Mouse (Mus musculus): ENCODE measurements around the gene Eif4a1. TPM values are rescaled to one million over a fixed set of nuclear protein-coding genes. Genes with fewer than 3 reads are reported as not detected.
A peak's percentile ranks its signal among the peaks of the same experiment; 100 is the strongest.

Gene Eif4a1
- polyA plus RNA-seq (2016; fragmentation: Nextera tagmentation; extraction: Ambion mirVana), result 404 and 420 TPM in 2 replicates

DNA sequence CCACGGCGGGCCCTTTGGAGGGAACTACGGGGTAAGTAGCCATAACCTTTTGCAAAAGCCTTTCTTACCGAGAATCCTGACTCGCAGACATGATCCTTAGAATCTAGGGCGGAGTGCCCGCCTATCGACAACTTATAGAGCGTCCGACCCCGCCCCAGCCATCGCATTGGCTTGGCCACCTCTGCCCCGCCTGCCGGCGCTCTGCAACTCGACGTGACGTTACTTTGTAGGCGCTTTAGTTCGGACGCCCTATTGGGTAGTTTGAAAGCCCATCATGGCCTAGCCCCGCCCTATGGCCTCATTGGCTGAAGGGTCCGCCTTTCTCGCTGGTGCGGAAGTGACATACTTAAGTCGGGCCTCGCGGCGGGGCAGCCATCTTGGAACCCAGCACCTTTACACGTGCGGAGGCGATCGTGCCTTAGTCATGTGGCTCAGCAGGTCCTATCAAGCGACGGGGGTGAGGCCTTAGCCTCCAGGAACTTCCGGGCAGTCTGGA, at the start of gene Eif4a1:
Eif4a1 (minus strand) TSS at position 213 of the 496 bp plus-strand sequence.
- H3K27me3 ChIP-seq (replicated peaks), result no peaks in the 10 kb centered on the region
- H3K4me1 ChIP-seq (replicated peaks), result peaks cover 25% of the 10 kb centered on the region
- H3K27ac ChIP-seq (ENCODE audit: poor library complexity, severe bottlenecking), result peak within 1 kb of the TSS; percentile 98
- H3K9ac ChIP-seq, result peak within 1 kb of the TSS; percentile 100
- peak within 1 kb of the TSS; percentile 98 for H3K4me3 ChIP-seq
- H3K4me2 ChIP-seq, result peak within 1 kb of the TSS; percentile 100
- under 1% methylated on average over 36 of the region's 36 CpGs for WGBS
- H3K9me3 ChIP-seq (replicated peaks), result no peaks in the 10 kb centered on the region
- ATAC-seq (ENCODE audit: insufficient number of reproducible peaks, low FRiP score), result peak; percentile 97
- H3K36me3 ChIP-seq, result peaks cover 80% of the 10 kb centered on the region

DNA sequence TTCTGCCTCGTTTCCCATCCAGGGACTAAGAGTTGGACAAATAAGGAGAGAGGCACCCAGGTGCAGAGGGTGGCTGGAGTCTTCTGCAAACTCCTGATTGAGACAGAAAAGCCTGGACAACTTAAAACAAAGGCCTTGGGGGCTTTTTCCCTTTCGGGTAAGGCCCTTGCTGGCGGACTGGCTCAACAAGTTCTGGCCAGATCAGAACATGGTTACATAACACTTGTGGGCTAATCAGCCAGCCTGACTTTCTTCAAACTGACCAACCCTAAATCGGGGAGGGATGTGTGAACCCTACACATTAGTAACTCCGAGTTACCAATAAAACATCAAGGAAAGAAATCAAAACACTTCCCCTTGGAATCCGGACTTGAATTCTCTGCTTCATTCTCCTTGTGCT, 48.6 kb upstream of the Eif4a1 start:
- H3K9me3 ChIP-seq (replicated peaks), result no peaks in the 10 kb centered on the region
- no peak overlapping the region for H3K27ac ChIP-seq (ENCODE audit: poor library complexity, severe bottlenecking)
- no peak overlapping the region for H3K4me2 ChIP-seq
- WGBS, result 83% methylated on average over 6 of the region's 6 CpGs
- H3K27me3 ChIP-seq (replicated peaks), result no peaks in the 10 kb centered on the region
- H3K36me3 ChIP-seq, result no peaks in the 10 kb centered on the region
- H3K4me3 ChIP-seq, result no peak overlapping the region
- H3K9ac ChIP-seq, result no peak overlapping the region
- no peak for ATAC-seq (ENCODE audit: insufficient number of reproducible peaks, low FRiP score)
- H3K4me1 ChIP-seq (replicated peaks), result peaks cover 8% of the 10 kb centered on the region

DNA sequence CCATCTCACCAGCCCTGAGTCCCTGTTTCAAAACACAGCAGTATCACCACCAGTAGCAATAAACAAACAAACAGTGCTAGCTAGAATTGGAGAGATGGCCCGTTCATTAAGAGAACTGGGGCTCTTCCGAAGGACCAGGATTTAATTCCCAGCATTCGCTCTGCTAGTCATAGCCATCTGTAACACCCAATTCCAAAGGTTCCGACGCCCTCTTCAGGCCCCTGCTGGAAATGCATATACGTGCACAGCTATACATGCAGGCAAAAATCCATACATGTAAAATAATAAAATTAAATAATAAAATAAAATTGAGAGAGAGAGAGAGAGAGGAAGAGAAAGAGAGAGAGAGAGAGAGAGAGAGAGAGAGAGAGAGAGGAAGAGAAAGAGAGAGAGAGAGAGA, 47.2 kb upstream of the Eif4a1 start:
- H3K4me1 ChIP-seq (replicated peaks), result peaks cover 14% of the 10 kb centered on the region
- no peak overlapping the region for H3K4me2 ChIP-seq
- H3K27ac ChIP-seq (ENCODE audit: poor library complexity, severe bottlenecking), result no peak overlapping the region
- no peaks in the 10 kb centered on the region for H3K27me3 ChIP-seq (replicated peaks)
- no peak for ATAC-seq (ENCODE audit: insufficient number of reproducible peaks, low FRiP score)
- H3K4me3 ChIP-seq, result no peak overlapping the region
- H3K36me3 ChIP-seq, result no peaks in the 10 kb centered on the region
- H3K9me3 ChIP-seq (replicated peaks), result no peaks in the 10 kb centered on the region; the same call in 1 of the 2 replicates
- no peak overlapping the region for H3K9ac ChIP-seq
- WGBS, result 68% methylated on average over 6 of the region's 6 CpGs

DNA sequence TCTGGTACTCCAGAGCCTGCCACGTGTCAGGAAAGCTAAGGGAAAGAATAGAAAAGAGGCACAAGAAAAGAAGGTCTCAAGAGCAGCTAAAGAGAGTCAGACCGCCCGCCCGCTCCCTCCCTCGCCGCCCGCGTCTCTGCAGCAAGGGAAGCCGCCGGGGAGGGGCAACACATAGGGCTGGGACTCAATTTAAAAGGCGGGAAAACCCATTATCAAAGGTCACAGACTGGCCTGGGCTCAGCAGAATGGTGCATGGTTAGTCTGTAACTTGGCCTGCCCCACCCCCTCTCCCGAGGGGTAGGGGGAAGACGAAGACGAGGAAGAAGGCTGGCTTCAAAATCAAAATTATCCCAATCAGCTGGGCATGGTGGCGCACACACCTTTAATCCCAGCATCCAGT, 46.4 kb upstream of the Eif4a1 start:
- Histone ChIP-seq H3K4me2 (peak overlapping the region; percentile 55), H3K27me3 (replicated peaks) (no peaks in the 10 kb centered on the region), H3K9ac (0 out of 2 replicates have a peak overlapping the region, but pooled peaks have one; percentile 13), H3K4me3 (peak overlapping the region; percentile 14; the same call in 1 of the 2 replicates), H3K27ac (ENCODE audit: poor library complexity, severe bottlenecking) (no peak overlapping the region), H3K4me1 (replicated peaks) (peaks cover 14% of the 10 kb centered on the region), H3K9me3 (replicated peaks) (no peaks in the 10 kb centered on the region; the same call in 1 of the 2 replicates), H3K36me3 (no peaks in the 10 kb centered on the region)
- no peak for ATAC-seq (ENCODE audit: insufficient number of reproducible peaks, low FRiP score)
- 30% methylated on average over 15 of the region's 15 CpGs for WGBS

DNA sequence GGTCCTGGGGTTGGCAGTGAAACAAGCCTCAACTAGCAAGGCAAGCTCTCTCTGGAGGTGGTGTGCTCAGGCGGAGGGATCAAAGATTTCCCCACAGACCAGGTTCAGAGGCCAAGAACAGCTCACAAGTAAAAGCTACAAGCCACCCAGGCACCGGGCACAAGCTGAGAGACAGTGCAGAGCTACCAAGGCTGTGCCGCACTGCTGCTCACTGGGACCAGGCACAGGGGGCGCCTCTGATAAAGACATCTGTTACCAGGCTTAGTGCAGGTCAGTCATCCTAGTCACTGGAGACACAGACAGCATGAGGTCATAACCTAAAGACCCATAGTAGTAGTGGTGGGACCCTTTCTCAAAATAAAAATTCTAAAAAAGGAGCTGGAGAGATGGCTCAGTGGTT, 44.7 kb upstream of the Eif4a1 start:
- H3K27me3 ChIP-seq (replicated peaks), result no peaks in the 10 kb centered on the region
- no peak overlapping the region for H3K27ac ChIP-seq (ENCODE audit: poor library complexity, severe bottlenecking)
- H3K4me3 ChIP-seq, result no peak overlapping the region
- H3K4me2 ChIP-seq, result no peak overlapping the region
- 80% methylated on average over 4 of the region's 4 CpGs for WGBS
- no peak overlapping the region for H3K9ac ChIP-seq
- no peaks in the 10 kb centered on the region for H3K36me3 ChIP-seq
- H3K9me3 ChIP-seq (replicated peaks), result no peaks in the 10 kb centered on the region; the same call in 1 of the 2 replicates
- peaks cover 14% of the 10 kb centered on the region for H3K4me1 ChIP-seq (replicated peaks)
- ATAC-seq (ENCODE audit: insufficient number of reproducible peaks, low FRiP score), result no peak

DNA sequence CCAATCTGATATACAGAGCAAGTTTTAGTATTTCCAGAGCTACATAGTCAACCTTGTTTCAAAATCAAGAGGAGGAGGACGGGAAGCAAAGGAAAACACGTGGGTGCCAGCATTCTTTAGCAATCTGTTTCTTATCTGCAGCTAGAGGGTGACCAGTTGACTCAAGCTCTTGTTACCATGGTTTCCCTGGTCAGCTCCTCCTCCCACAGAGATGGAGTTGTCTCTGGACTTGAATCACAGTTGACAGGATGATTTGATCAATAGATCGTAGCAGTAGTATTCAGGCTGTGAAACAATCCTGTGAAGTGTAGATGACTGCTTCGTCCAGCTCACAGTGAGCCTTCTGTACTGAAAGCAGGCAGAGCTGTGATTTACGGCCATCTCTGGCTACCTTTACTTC, 43.7 kb upstream of the Eif4a1 start:
- no peaks in the 10 kb centered on the region for H3K27me3 ChIP-seq (replicated peaks)
- no peaks in the 10 kb centered on the region for H3K36me3 ChIP-seq
- 0 out of 2 replicates have a peak overlapping the region, but pooled peaks have one; percentile 32 for H3K27ac ChIP-seq (ENCODE audit: poor library complexity, severe bottlenecking)
- no peak overlapping the region for H3K4me3 ChIP-seq
- WGBS, result 20% methylated on average over 5 of the region's 5 CpGs
- H3K9me3 ChIP-seq (replicated peaks), result no peaks in the 10 kb centered on the region; the same call in 1 of the 2 replicates
- H3K4me2 ChIP-seq, result no peak overlapping the region
- H3K9ac ChIP-seq, result no peak overlapping the region; the same call in 1 of the 2 replicates
- H3K4me1 ChIP-seq (replicated peaks), result peaks cover 14% of the 10 kb centered on the region
- ATAC-seq (ENCODE audit: insufficient number of reproducible peaks, low FRiP score), result no peak

DNA sequence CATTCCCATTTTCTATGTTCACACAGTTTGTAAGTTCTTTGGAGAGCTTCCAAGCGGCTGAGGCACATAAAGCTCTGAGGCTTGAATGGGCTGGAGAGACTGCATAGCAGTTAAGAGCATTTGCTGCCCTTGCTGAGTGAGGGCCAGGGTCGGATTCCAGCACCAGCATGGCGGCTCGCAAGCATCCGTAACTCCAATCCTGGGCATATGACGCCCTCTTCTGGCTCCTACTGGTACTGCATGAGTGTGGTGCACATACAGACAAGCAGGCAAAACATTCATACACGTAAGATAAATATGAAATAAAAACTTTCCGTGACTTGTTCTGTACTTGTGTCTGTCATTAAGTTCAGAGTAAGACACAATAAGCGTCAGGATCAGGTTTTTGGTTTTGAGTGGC, 43.3 kb upstream of the Eif4a1 start:
- WGBS, result 53% methylated on average over 9 of the region's 9 CpGs
- Histone ChIP-seq H3K4me1 (replicated peaks) (peaks cover 14% of the 10 kb centered on the region), H3K4me3 (no peak overlapping the region), H3K27ac (ENCODE audit: poor library complexity, severe bottlenecking) (peak overlapping the region; percentile 32; the same call in 1 of the 2 replicates), H3K36me3 (no peaks in the 10 kb centered on the region), H3K4me2 (no peak overlapping the region; the same call in 1 of the 2 replicates), H3K27me3 (replicated peaks) (no peaks in the 10 kb centered on the region), H3K9ac (no peak overlapping the region), H3K9me3 (replicated peaks) (no peaks in the 10 kb centered on the region; the same call in 1 of the 2 replicates)
- no peak for ATAC-seq (ENCODE audit: insufficient number of reproducible peaks, low FRiP score)

DNA sequence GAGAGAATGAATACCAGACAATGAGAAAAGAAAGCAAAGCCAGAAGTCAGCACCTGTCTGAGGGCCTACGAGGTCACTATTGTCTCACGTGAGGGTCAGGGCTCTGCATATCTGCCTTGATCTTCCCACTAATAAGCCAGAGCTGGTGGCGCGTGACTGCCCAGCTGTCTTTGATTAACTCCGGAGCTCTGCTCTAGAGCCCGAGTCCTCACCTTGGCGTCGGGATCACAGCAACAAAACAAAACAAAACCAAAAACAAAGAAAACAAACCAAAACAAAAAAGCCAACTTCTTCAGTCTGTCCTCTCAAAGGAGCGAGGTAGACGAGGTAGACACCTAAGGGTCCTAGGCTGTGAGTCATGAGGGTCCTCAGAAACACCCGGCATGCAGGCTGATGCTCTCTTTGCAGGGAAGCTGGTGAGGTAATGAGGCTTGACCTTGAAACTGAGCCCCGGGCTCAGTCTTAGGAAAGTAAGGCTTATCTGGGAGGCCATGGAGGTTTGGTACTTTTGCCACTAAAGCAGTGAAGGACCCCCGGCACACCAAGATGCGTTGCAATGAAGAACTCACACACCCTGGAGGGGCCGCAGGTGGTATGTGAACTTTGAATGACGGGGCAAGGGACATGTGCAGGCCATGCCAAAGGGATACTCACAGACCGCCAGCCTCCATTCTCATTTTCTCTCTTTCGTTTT, 42.6 kb upstream of the Eif4a1 start:
- ATAC-seq (ENCODE audit: insufficient number of reproducible peaks, low FRiP score), result no peak
- H3K36me3 ChIP-seq, result no peaks in the 10 kb centered on the region
- H3K9ac ChIP-seq, result no peak overlapping the region
- no peaks in the 10 kb centered on the region; the same call in 1 of the 2 replicates for H3K9me3 ChIP-seq (replicated peaks)
- H3K4me1 ChIP-seq (replicated peaks), result peaks cover 14% of the 10 kb centered on the region
- H3K27me3 ChIP-seq (replicated peaks), result no peaks in the 10 kb centered on the region
- H3K27ac ChIP-seq (ENCODE audit: poor library complexity, severe bottlenecking), result no peak overlapping the region
- 66% methylated on average over 18 of the region's 18 CpGs for WGBS
- H3K4me2 ChIP-seq, result no peak overlapping the region
- no peak overlapping the region for H3K4me3 ChIP-seq

DNA sequence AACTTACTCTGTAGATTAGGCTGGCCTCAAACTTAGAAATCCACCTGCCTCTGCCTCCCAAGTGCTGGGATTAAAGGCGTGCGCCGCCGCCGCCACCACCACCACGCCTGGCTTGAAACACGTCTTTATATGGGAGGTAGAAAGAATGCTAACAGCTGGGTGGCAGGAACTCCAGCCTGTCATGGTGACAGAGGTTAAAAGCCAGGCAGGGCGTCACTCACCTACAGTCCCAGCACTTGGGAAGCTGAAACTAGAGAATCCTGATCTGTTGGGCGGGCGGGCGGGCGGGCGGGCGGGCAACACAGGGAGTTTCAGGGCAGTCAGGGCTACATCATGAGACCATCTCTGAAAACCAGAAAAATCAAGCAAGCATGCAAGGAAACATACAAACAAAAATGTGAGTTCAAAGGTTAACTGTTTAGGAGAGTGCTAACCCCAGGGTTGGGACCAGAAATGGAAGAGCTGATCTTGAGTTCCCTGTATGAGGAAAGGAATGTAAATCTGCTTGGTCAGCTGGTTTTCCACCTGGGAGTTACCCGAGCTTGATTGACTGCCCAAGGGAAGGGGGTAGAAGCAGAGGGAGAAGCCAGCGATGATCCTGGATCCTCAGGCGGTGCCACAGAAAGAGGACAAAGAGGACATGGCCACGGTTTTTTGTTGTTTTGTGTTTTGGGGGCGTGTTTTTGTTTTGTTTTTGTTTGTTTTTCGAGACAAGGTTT, 40.9 kb upstream of the Eif4a1 start:
- H3K4me3 ChIP-seq, result no peak overlapping the region
- WGBS, result 74% methylated on average over 20 of the region's 20 CpGs
- H3K27me3 ChIP-seq (replicated peaks), result no peaks in the 10 kb centered on the region
- ATAC-seq (ENCODE audit: insufficient number of reproducible peaks, low FRiP score), result no peak
- H3K4me1 ChIP-seq (replicated peaks), result peaks cover 17% of the 10 kb centered on the region
- H3K36me3 ChIP-seq, result no peaks in the 10 kb centered on the region
- H3K4me2 ChIP-seq, result no peak overlapping the region
- H3K9me3 ChIP-seq (replicated peaks), result no peaks in the 10 kb centered on the region; the same call in 1 of the 2 replicates
- no peak overlapping the region for H3K27ac ChIP-seq (ENCODE audit: poor library complexity, severe bottlenecking)
- no peak overlapping the region for H3K9ac ChIP-seq

DNA sequence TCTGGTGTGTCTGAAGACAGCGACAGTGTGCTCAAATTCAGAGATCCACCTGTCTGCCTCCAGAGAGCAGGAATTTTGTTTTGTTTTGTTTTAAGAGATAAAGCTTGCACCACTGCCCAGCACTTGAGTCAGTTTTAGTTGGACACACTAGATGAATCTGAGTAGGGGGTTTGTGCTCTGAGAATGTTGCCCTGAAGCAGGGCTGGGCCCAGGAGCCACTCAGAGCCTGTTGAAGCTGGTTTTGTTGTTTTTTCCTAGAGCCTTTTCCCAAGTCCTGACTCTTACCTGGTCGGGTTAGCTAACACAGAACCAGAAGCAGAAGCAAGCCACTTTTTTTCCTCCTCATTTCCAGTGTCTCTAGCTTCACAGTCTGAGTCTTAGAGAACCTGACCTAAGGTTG, 38.9 kb upstream of the Eif4a1 start:
- H3K9ac ChIP-seq, result no peak overlapping the region
- H3K27me3 ChIP-seq (replicated peaks), result no peaks in the 10 kb centered on the region
- H3K36me3 ChIP-seq, result no peaks in the 10 kb centered on the region
- H3K4me1 ChIP-seq (replicated peaks), result peaks cover 12% of the 10 kb centered on the region
- H3K4me3 ChIP-seq, result no peak overlapping the region
- no peak for ATAC-seq (ENCODE audit: insufficient number of reproducible peaks, low FRiP score)
- H3K4me2 ChIP-seq, result no peak overlapping the region
- 75% methylated on average over 2 of the region's 2 CpGs for WGBS
- no peak overlapping the region for H3K27ac ChIP-seq (ENCODE audit: poor library complexity, severe bottlenecking)
- no peaks in the 10 kb centered on the region; the same call in 1 of the 2 replicates for H3K9me3 ChIP-seq (replicated peaks)

DNA sequence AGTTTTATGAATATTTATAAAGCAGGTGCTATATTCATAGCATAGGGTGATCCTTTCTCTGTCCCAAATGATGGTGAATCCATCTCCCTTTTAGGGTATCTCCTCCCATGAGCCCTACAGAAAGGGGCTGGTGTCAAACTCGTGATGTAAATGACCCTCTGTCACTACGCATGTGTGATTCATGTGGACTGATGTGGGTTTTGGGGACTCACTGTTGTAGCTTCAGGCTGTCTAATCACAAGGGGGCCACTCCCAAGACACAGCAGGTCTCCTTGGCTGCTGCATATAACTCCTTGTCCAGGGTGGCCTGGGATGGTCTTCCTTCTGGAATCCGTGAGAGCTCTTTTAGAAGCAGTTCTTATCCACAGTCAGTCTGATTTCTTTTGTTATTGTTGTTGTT, 38.2 kb upstream of the Eif4a1 start:
- no peak for ATAC-seq (ENCODE audit: insufficient number of reproducible peaks, low FRiP score)
- peaks cover 6% of the 10 kb centered on the region for H3K4me1 ChIP-seq (replicated peaks)
- H3K27me3 ChIP-seq (replicated peaks), result no peaks in the 10 kb centered on the region
- H3K9me3 ChIP-seq (replicated peaks), result no peaks in the 10 kb centered on the region; the same call in 1 of the 2 replicates
- WGBS, result 69% methylated on average over 3 of the region's 3 CpGs
- no peak overlapping the region for H3K9ac ChIP-seq
- H3K27ac ChIP-seq (ENCODE audit: poor library complexity, severe bottlenecking), result no peak overlapping the region
- H3K4me3 ChIP-seq, result no peak overlapping the region
- H3K4me2 ChIP-seq, result no peak overlapping the region
- H3K36me3 ChIP-seq, result no peaks in the 10 kb centered on the region

Data from heart, embryonic 12.5 days (tissue).